In genomic region chr17:27821407-27822338, GRCm38 (mm10) we compare ENCODE assay signal across 8 mouse cellular contexts. TPM values are rescaled to one million over a fixed set of nuclear protein-coding genes. Genes with fewer than 3 reads are reported as not detected.
DNase-seq lines count a peak whose midpoint lies in the region; ATAC-seq and TF ChIP-seq lines count a peak whose summit lies in the region.

No protein-coding gene starts in this region.

- H3K9me3 ChIP-seq in forebrain, embryonic 15.5 days: no peaks in the 10 kb centered on the region
- no peaks in the 10 kb centered on the region for H3K9me3 ChIP-seq in kidney, embryonic 14.5 days (ENCODE audit: control insufficient read depth, low read length)

- TF ChIP-seq CTCF in bone marrow macrophage, adult 2 months (IDR thresholded peaks at IDR 0.05; ENCODE audit: low read depth, low read length): no peak

- no peak; the same call in 1 of the 2 replicates for ATAC-seq in forebrain, embryonic 15.5 days (replicated peaks)
- ATAC-seq in kidney, embryonic 14.5 days (ENCODE audit: low FRiP score, low TSS enrichment): no peak

- no peak overlapping the region for H3K4me3 ChIP-seq in bone marrow macrophage, adult 2 months (ENCODE audit: insufficient read depth, low read length)
- H3K4me3 ChIP-seq in forebrain, embryonic 15.5 days: peak overlapping the region; percentile 82; the same call in 1 of the 2 replicates
- H3K4me3 ChIP-seq in kidney, embryonic 14.5 days (ENCODE audit: low read length): no peak overlapping the region; the same call in 1 of the 2 replicates

- WGBS in forebrain, embryonic 15.5 days: 62% methylated on average over 9 of the region's 9 CpGs
- 57% methylated on average over 9 of the region's 9 CpGs for WGBS in kidney, embryonic 14.5 days

- H3K4me2 ChIP-seq in forebrain, embryonic 15.5 days (replicated peaks): peak overlapping the region; percentile 64
- peak overlapping the region; percentile 47; the same call in 1 of the 2 replicates for H3K4me2 ChIP-seq in kidney, embryonic 14.5 days (replicated peaks; ENCODE audit: low read depth, low read length)

- H3K27me3 ChIP-seq in forebrain, embryonic 15.5 days: no peaks in the 10 kb centered on the region
- no peaks in the 10 kb centered on the region for H3K27me3 ChIP-seq in kidney, embryonic 14.5 days (ENCODE audit: control insufficient read depth, insufficient read depth, low read length)

- H3K27ac ChIP-seq in bone marrow macrophage, adult 2 months (ENCODE audit: insufficient read depth, low read depth, low read length): peak overlapping the region; percentile 74
- peak overlapping the region; percentile 86; the same call in 1 of the 2 replicates for H3K27ac ChIP-seq in forebrain, embryonic 15.5 days (replicated peaks)
- peak overlapping the region; percentile 60; the same call in 1 of the 2 replicates for H3K27ac ChIP-seq in kidney, embryonic 14.5 days (ENCODE audit: low read depth, low read length)

- no peaks in the 10 kb centered on the region for H3K36me3 ChIP-seq in forebrain, embryonic 15.5 days
- no peaks in the 10 kb centered on the region for H3K36me3 ChIP-seq in kidney, embryonic 14.5 days (ENCODE audit: control insufficient read depth, insufficient read depth, low read length)

- peaks cover 30% of the 10 kb centered on the region for H3K4me1 ChIP-seq in bone marrow macrophage, adult 2 months (ENCODE audit: control insufficient read depth, insufficient read depth, low read length)
- H3K4me1 ChIP-seq in forebrain, embryonic 15.5 days: peaks cover 31% of the 10 kb centered on the region
- H3K4me1 ChIP-seq in kidney, embryonic 14.5 days (ENCODE audit: control insufficient read depth, insufficient read depth, low read length): peaks cover 22% of the 10 kb centered on the region

- TF ChIP-seq POLR2A in bone marrow macrophage, adult 2 months (IDR thresholded peaks at IDR 0.05; ENCODE audit: borderline replicate concordance, low read depth, low read length): no peak

- no peak overlapping the region for H3K9ac ChIP-seq in forebrain, embryonic 15.5 days (replicated peaks)
- H3K9ac ChIP-seq in kidney, embryonic 14.5 days (ENCODE audit: low read depth, low read length): no peak overlapping the region; the same call in 1 of the 2 replicates

- DNase-seq in left cerebral cortex, adult 18-20 months (ENCODE audit: low spot score in 2 of 2): peak; percentile 10 to 16
- DNase-seq in left cerebral cortex, adult 9 months (ENCODE audit: low spot score in 2 of 2): no peak
- DNase-seq in lung, postnatal 4 days: peak; percentile 37 to 43
- peak; percentile 72 for DNase-seq in testis, postnatal 10 days (ENCODE audit: low spot score)
- DNase-seq in frontal cortex, postnatal 25 days (ENCODE audit: low spot score in 2 of 2): no peak

RNA-seq across cellular contexts. Expression of gene D17Wsu92e, which starts 1.2 kb away (rescaled TPM):
- 100 to 1,000 TPM; 221 to 223 TPM for total RNA-seq in left cerebral cortex, adult 18-20 months (2021)
- polyA plus RNA-seq in bone marrow macrophage, adult 2 months (2012; ENCODE audit: insufficient read depth, insufficient read length, missing spikeins): 75.8 and 81.8 TPM in 2 replicates
- 10.6 and 10.8 TPM in 2 replicates for polyA plus RNA-seq in forebrain, embryonic 15.5 days (2015; fragmentation: Nextera tagmentation; extraction: Ambion mirVana)
- polyA plus RNA-seq in kidney, embryonic 14.5 days (2014; fragmentation: Nextera tagmentation; extraction: Ambion mirVana): 15.3 and 21.6 TPM in 2 replicates

RNA-seq across cellular contexts. Expression of gene Snrpc, which starts 16.3 kb away (rescaled TPM):
- 10 to 100 TPM; 43.5 to 44.7 TPM for total RNA-seq in left cerebral cortex, adult 18-20 months (2021)
- 105 and 113 TPM in 2 replicates for polyA plus RNA-seq in bone marrow macrophage, adult 2 months (2012; ENCODE audit: insufficient read depth, insufficient read length, missing spikeins)
- polyA plus RNA-seq in forebrain, embryonic 15.5 days (2015; fragmentation: Nextera tagmentation; extraction: Ambion mirVana): 299 and 322 TPM in 2 replicates
- polyA plus RNA-seq in kidney, embryonic 14.5 days (2014; fragmentation: Nextera tagmentation; extraction: Ambion mirVana): 349 and 425 TPM in 2 replicates

RNA-seq across cellular contexts. Expression of gene Uhrf1bp1, which starts 34.6 kb away (rescaled TPM):
- total RNA-seq in left cerebral cortex, adult 18-20 months (2021): 10 to 100 TPM; 21.3 to 23.3 TPM
- 7.5 TPM in 2 replicates for polyA plus RNA-seq in bone marrow macrophage, adult 2 months (2012; ENCODE audit: insufficient read depth, insufficient read length, missing spikeins)
- polyA plus RNA-seq in forebrain, embryonic 15.5 days (2015; fragmentation: Nextera tagmentation; extraction: Ambion mirVana): 5.2 and 5.3 TPM in 2 replicates
- 6.2 and 7.4 TPM in 2 replicates for polyA plus RNA-seq in kidney, embryonic 14.5 days (2014; fragmentation: Nextera tagmentation; extraction: Ambion mirVana)

Comparison
In these comparisons a context has a peak if more than half of its experiments do, and no peak if none do; other contexts are left out.
1. DNase-seq: peak in left cerebral cortex, adult 18-20 months (2 of 2), lung, postnatal 4 days (2 of 2) and testis, postnatal 10 days (single experiment); none in left cerebral cortex, adult 9 months (0 of 2) and frontal cortex, postnatal 25 days (0 of 2).
2. Peak in every context shown above with its lines, with median percentiles within 50 percentile points of each other: H3K27ac ChIP-seq.